Mouse (Mus musculus) ES-Bruce4 (cell line): ENCODE measurements around the gene Golga5. TPM values are rescaled to one million over a fixed set of nuclear protein-coding genes. Genes with fewer than 3 reads are reported as not detected.

Source experiments
- H3K27ac ChIP-seq: 2 replicates; pipeline ENCODE4 v1.5.1; 2012; ENCODE audit warnings: low read length, inconsistent platforms; ENCODE audit not compliant: insufficient read depth
- H3K27me3 ChIP-seq: 2 replicates; pipeline ENCODE4 v1.6.1; 2012; ENCODE audit warnings: mild to moderate bottlenecking, low read length, inconsistent platforms; ENCODE audit not compliant: control insufficient read depth, poor library complexity, insufficient read depth, severe bottlenecking
- H3K36me3 ChIP-seq: 2 replicates; pipeline ENCODE4 v1.6.1; 2012; ENCODE audit warnings: inconsistent platforms, mild to moderate bottlenecking, low read length, moderate library complexity; ENCODE audit not compliant: control insufficient read depth, poor library complexity, insufficient read depth, severe bottlenecking
- H3K4me1 ChIP-seq: one replicate; pipeline ENCODE4 v1.8.1; 2011; ENCODE audit warnings: low read length; ENCODE audit not compliant: control insufficient read depth, insufficient read depth
- H3K4me3 ChIP-seq: 2 replicates; pipeline ENCODE4 v1.5.1; 2011; ENCODE audit warnings: low read depth, mild to moderate bottlenecking, low read length
- H3K9ac ChIP-seq: 2 replicates; pipeline ENCODE4 v1.6.1; 2012; ENCODE audit warnings: low read depth, mild to moderate bottlenecking, inconsistent platforms; ENCODE audit not compliant: poor library complexity, severe bottlenecking
- H3K9me3 ChIP-seq: replicated peaks from 2 replicates; pipeline ENCODE4 v1.6.1; 2012; ENCODE audit warnings: mild to moderate bottlenecking, low read length, inconsistent platforms; ENCODE audit not compliant: control insufficient read depth, poor library complexity, insufficient read depth, severe bottlenecking
- CTCF ChIP-seq: IDR thresholded peaks from one replicate; pipeline ENCODE4 v1.8.1; 2011; ENCODE audit warnings: low read depth, low read length
- EP300 ChIP-seq: IDR thresholded peaks from 2 replicates; pipeline ENCODE4 v1.6.1; 2011; ENCODE audit warnings: low read depth, low read length; ENCODE audit not compliant: insufficient read depth
- POLR2A ChIP-seq: IDR thresholded peaks from one replicate; pipeline ENCODE4 v1.8.1; 2011; ENCODE audit warnings: low read length; ENCODE audit not compliant: insufficient read depth
- polyA plus RNA-seq: library from polyadenylated mRNA; stranded (reverse); fragments of >200 nt; gene quantifications from 2 replicates; pipeline ENCODE4 v1.2.4, GENCODE M21; 2011; ENCODE audit warnings: low read depth; ENCODE audit not compliant: missing spikeins, insufficient read depth, insufficient read length

Gene Golga5
- polyA plus RNA-seq, 1 experiment = 32.9 TPM

DNA sequence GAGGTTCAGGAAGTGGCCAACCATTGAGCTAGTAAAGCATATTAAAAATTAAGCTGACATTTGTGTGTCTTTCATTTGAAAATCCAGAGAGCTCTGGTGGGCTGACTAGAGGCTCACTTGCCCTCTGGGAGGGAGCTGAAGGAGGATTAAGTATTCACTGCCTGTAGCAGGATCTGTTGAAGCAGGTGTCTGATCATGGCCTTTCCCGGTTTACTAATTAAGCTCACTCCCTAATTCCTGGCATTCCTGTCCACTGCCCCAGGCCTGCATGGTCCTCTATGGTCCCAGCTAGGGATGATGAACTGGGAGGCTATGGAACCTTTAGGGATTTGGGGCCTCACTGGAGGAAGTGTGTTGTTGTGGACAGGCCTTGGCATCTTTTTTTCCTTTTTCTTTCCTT, 66.9 kb downstream of the Golga5 start:
- no peak overlapping the region for H3K27ac ChIP-seq
- H3K4me3 ChIP-seq = no peak overlapping the region
- no peaks in the 10 kb centered on the region for H3K4me1 ChIP-seq
- H3K9me3 ChIP-seq = no peaks in the 10 kb centered on the region
- H3K9ac ChIP-seq = no peak overlapping the region
- no peaks in the 10 kb centered on the region for H3K36me3 ChIP-seq
- TF ChIP-seq CTCF (no peak), POLR2A (no peak), EP300 (no peak)
- no peaks in the 10 kb centered on the region for H3K27me3 ChIP-seq

DNA sequence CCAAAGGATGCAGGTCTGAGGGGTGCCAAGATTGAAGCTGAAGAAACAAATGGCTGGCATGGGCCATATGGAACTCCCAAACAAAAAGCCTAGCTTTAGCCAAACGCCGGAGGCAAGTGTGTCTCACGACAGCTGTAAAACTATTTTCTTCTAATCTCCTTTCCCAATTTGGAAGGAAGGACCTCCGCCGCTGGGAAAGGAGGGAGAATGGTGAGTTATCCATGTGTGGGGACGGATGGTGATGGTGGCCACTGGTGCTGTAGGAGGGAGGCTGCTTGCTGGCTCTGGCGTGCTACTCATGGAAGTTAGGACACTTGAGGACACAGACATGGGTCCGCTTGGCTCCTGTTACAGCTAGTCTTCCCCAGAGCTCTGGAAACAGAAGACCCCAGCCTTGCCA, 71.3 kb downstream of the Golga5 start:
- no peak overlapping the region for H3K4me3 ChIP-seq
- no peaks in the 10 kb centered on the region for H3K9me3 ChIP-seq
- no peak overlapping the region for H3K9ac ChIP-seq
- no peaks in the 10 kb centered on the region for H3K36me3 ChIP-seq
- no peak overlapping the region for H3K27ac ChIP-seq
- TF ChIP-seq POLR2A (no peak), CTCF (no peak), EP300 (no peak)
- H3K4me1 ChIP-seq = no peaks in the 10 kb centered on the region
- no peaks in the 10 kb centered on the region for H3K27me3 ChIP-seq

DNA sequence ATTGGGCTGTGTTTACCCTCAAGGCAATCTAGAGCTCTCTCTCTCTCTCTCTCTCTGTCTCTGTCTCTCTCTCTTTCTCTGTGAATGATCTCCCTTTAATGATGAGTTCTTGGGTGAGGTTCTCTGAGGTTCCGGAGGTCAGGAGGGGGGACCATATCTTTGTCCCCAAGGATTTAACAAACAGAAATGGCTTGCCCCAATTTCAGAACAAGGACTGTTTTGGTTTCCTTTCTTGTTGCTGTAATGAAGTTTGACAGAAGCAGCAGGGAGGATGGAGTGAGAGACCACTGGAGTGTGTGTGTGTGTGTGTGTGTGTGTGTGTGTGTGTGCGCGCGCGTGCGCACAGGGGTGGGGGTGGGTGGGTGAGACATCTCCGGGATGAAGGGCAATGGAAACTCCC, 72.2 kb downstream of the Golga5 start:
- Histone ChIP-seq H3K4me3 (no peak overlapping the region), H3K27ac (no peak overlapping the region), H3K36me3 (no peaks in the 10 kb centered on the region), H3K9me3 (no peaks in the 10 kb centered on the region), H3K9ac (no peak overlapping the region), H3K27me3 (no peaks in the 10 kb centered on the region), H3K4me1 (peaks cover 7% of the 10 kb centered on the region)
- TF ChIP-seq CTCF (no peak), POLR2A (no peak), EP300 (no peak)

DNA sequence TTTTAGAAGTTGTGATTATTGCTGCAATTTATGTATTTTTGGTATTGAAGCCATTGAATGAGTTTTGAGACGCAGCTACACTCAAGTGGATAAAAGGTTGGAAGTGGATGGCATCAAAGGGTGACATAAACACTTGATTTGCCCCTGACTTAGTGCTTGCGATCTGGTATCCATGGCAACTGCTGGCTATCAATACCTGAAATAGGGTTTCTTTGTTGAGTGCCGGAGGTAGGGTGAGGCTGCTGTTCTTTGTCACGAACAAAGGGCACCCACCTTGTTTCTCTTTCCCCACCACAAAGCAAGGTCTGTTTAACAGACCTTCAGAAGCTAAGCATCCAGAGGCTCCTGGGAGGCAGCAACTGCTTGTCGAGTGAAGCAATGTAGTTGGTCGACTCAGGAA, 76.2 kb downstream of the Golga5 start:
- no peak for TF ChIP-seq POLR2A
- no peak for TF ChIP-seq CTCF
- no peak for TF ChIP-seq EP300
- H3K4me3 ChIP-seq = no peak overlapping the region
- no peaks in the 10 kb centered on the region for H3K36me3 ChIP-seq
- no peaks in the 10 kb centered on the region for H3K27me3 ChIP-seq
- H3K27ac ChIP-seq = no peak overlapping the region; the same call in 1 of the 2 replicates
- peaks cover 11% of the 10 kb centered on the region for H3K4me1 ChIP-seq
- H3K9me3 ChIP-seq = no peaks in the 10 kb centered on the region
- no peak overlapping the region for H3K9ac ChIP-seq

Other genes starting within 250 kb of the Golga5 start
- 8.2 and 8.7 TPM in 2 replicates for gene Rin3, start 186.1 kb upstream of the Golga5 start, polyA plus RNA-seq
- gene Lgmn, start 29.3 kb upstream of the Golga5 start, polyA plus RNA-seq = 81.1 and 93.6 TPM in 2 replicates
- gene Chga, start 85.8 kb downstream of the Golga5 start, polyA plus RNA-seq = 4.4 and 4.5 TPM in 2 replicates
- 40.4 and 44.0 TPM in 2 replicates for gene Itpk1, start 235.8 kb downstream of the Golga5 start, polyA plus RNA-seq